Mouse (Mus musculus) hindbrain, embryonic 12.5 days (tissue): ENCODE results near the gene Ssbp4. TPM values are rescaled to one million over a fixed set of nuclear protein-coding genes. Genes with fewer than 3 reads are reported as not detected.

ENCODE experiments used
- ATAC-seq: fragments of 200-750 bp; cut with Nextera tagmentation; 2 replicates; pipeline ENCODE4 v1.8.0; 2017; ENCODE audit warnings: moderate TSS enrichment; ENCODE audit not compliant: low FRiP score
- H3K27ac ChIP-seq: fragments of 300-500 bp; sonication (generic); 2 replicates; pipeline ENCODE4 v1.5.1; 2016; ENCODE audit warnings: mild to moderate bottlenecking
- H3K27me3 ChIP-seq: fragments of 300-500 bp; sonication (generic); 2 replicates; pipeline ENCODE4 v1.6.1; 2016; ENCODE audit warnings: mild to moderate bottlenecking
- H3K36me3 ChIP-seq: fragments of 300-500 bp; sonication (generic); 2 replicates; pipeline ENCODE4 v1.6.1; 2016; ENCODE audit warnings: mild to moderate bottlenecking
- H3K4me1 ChIP-seq: fragments of 300-500 bp; sonication (generic); 2 replicates; pipeline ENCODE4 v1.6.1; 2016
- H3K4me2 ChIP-seq: fragments of 300-500 bp; sonication (generic); replicated peaks from 2 replicates; pipeline ENCODE4 v1.6.1; 2016; ENCODE audit warnings: mild to moderate bottlenecking
- H3K4me3 ChIP-seq: fragments of 300-500 bp; sonication (generic); 2 replicates; pipeline ENCODE4 v1.5.1; 2016; ENCODE audit warnings: mild to moderate bottlenecking
- H3K9ac ChIP-seq: fragments of 300-500 bp; sonication (generic); 2 replicates; pipeline ENCODE4 v1.6.1; 2016; ENCODE audit warnings: mild to moderate bottlenecking, moderate library complexity
- H3K9me3 ChIP-seq: fragments of 300-500 bp; sonication (generic); replicated peaks from 2 replicates; pipeline ENCODE4 v1.6.1; 2016; ENCODE audit warnings: mild to moderate bottlenecking
- WGBS: fragments of 180-500 bp; shearing (Covaris S2); methylation state at CpG from one replicate; pipeline ENCODE4 v1.1.7; 2016; 5-methylcytosine and 5-hydroxymethylcytosine counted together
- polyA plus RNA-seq: library from polyadenylated mRNA; unstranded; fragments of >200 nt; fragmentation: Nextera tagmentation; extraction: Ambion mirVana; gene quantifications from 2 replicates; pipeline ENCODE4 v1.2.1, GENCODE M21; 2016

Gene Ssbp4
- polyA plus RNA-seq, 1 experiment from 2014 or later = 141 TPM

- H3K36me3 ChIP-seq = peaks cover 25% of the 10 kb centered on the region
- H3K27ac ChIP-seq = peak overlapping the region; percentile 75; the same call in 1 of the 2 replicates
- no peak overlapping the region for H3K9ac ChIP-seq
- H3K9me3 ChIP-seq = no peaks in the 10 kb centered on the region
- no peak overlapping the region for H3K4me2 ChIP-seq
- no peaks in the 10 kb centered on the region for H3K27me3 ChIP-seq
- no peak overlapping the region for H3K4me3 ChIP-seq
- peaks cover 48% of the 10 kb centered on the region for H3K4me1 ChIP-seq
- ATAC-seq = no peak
These were observed 38.1 kb upstream of the Ssbp4 start for GRCm38 (mm10) chr8:70646775-70647174.

GRCm38 (mm10) chr8:70646369-70646768, 37.7 kb upstream of the Ssbp4 start:
- Histone ChIP-seq H3K36me3 (peaks cover 22% of the 10 kb centered on the region), H3K4me1 (peaks cover 48% of the 10 kb centered on the region), H3K4me2 (no peak overlapping the region), H3K4me3 (no peak overlapping the region), H3K9me3 (no peaks in the 10 kb centered on the region), H3K27ac (no peak overlapping the region), H3K9ac (no peak overlapping the region), H3K27me3 (no peaks in the 10 kb centered on the region)
- no peak for ATAC-seq
- WGBS = 71% methylated on average over 6 of the region's 6 CpGs

DNA sequence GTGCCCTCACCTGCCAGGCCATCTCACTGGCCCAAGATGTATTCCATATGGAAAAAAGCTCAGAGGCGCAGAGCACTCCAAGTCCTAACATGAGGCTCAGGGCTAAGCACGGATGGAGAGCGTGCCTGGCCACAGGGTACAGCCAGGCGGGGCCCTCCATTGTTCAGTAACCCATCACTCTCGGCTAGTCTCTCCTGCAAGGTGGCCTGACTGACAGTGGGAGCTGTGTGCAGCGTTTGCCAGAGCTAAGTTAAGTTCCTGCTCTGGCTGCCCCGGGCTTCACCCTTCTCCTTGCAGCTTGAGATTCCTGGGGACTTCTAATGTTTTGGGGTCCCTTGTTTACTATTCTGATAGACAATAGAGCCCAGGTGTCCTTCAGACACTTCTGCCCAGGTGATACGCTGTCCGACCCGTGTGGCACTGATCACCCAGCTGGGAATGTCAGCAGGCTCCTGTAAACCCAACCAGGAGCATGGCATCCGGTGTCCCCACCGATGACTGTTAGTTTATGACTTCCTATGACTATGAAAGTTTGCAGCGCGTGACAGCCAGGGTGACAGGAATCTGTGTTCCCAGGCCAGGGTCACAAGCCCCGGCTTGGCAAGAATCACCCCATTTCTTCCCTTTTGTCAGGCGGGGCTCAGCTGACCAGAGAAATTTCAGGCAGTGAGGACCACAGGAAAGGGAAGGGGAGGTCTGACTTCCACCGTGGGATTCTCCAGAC, 37.0 kb upstream of the Ssbp4 start:
- Histone ChIP-seq H3K36me3 (peaks cover 16% of the 10 kb centered on the region), H3K27me3 (no peaks in the 10 kb centered on the region), H3K27ac (no peak overlapping the region), H3K9ac (no peak overlapping the region), H3K4me1 (peaks cover 48% of the 10 kb centered on the region), H3K9me3 (no peaks in the 10 kb centered on the region), H3K4me3 (no peak overlapping the region), H3K4me2 (no peak overlapping the region)
- no peak for ATAC-seq
- WGBS = 59% methylated on average over 17 of the region's 17 CpGs

- H3K4me3 ChIP-seq = no peak overlapping the region
- no peak overlapping the region for H3K27ac ChIP-seq
- peaks cover under 1% of the 10 kb centered on the region; the same call in 1 of the 2 replicates for H3K36me3 ChIP-seq
- ATAC-seq = no peak
- no peaks in the 10 kb centered on the region for H3K9me3 ChIP-seq
- no peak overlapping the region for H3K9ac ChIP-seq
- H3K4me2 ChIP-seq = no peak overlapping the region
- H3K4me1 ChIP-seq = peaks cover 34% of the 10 kb centered on the region
- WGBS = 84% methylated on average over 2 of the region's 2 CpGs
- no peaks in the 10 kb centered on the region for H3K27me3 ChIP-seq
These were observed 35.4 kb upstream of the Ssbp4 start for GRCm38 (mm10) chr8:70644065-70644464.

DNA sequence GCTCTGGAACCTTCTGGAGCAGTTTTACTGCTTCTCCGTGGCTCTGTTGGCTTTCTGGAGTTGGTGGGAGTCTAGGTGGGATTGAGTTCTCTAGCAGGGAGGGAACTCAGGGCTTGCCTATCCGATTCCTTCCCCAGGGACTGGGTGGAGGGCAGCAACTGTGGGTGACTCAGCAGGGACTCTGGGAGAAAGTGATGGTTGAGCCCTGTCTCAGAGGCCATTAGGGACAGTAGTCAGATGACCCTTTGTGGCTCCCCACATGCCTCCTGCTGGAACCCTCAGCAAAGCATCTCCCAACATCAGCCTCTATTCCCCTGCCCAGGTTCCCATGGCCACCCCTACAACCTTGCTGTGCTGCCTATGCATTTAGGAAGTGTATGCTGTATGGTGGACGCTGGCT, 34.3 kb upstream of the Ssbp4 start:
- no peak for ATAC-seq

GRCm38 (mm10) chr8:70638752-70639151, 30.1 kb upstream of the Ssbp4 start:
- Histone ChIP-seq H3K27me3 (no peaks in the 10 kb centered on the region), H3K36me3 (no peaks in the 10 kb centered on the region), H3K4me2 (no peak overlapping the region), H3K4me3 (no peak overlapping the region), H3K4me1 (peaks cover 16% of the 10 kb centered on the region), H3K9me3 (no peaks in the 10 kb centered on the region), H3K27ac (no peak overlapping the region), H3K9ac (no peak overlapping the region)
- WGBS = 73% methylated on average over 9 of the region's 9 CpGs
- ATAC-seq = no peak

More for the DNA sequence above, 34.3 kb upstream of the Ssbp4 start:
- Histone ChIP-seq H3K27ac (no peak overlapping the region), H3K36me3 (no peaks in the 10 kb centered on the region), H3K27me3 (no peaks in the 10 kb centered on the region), H3K9ac (no peak overlapping the region), H3K4me2 (no peak overlapping the region), H3K9me3 (no peaks in the 10 kb centered on the region), H3K4me3 (no peak overlapping the region), H3K4me1 (peaks cover 26% of the 10 kb centered on the region)
- 68% methylated on average over 3 of the region's 3 CpGs for WGBS

DNA sequence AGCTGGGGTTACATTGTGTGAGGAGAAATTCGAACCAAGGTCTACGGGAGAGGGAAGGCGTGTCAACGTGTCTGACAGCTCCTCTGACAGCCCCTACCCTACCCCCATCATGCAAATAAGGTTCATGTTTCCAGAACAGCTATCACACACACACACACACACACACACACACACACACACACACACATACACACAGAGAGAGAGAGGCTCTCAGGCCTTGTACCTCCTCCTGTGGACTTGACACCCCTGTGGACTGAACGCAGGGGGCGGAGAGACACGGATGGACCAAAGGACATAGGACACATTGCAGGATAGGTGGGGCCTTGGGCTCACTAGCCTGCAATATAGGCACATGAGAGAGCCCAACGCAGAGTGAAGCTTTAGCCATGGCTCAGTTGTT, 28.2 kb upstream of the Ssbp4 start:
- WGBS = 57% methylated on average over 8 of the region's 8 CpGs
- Histone ChIP-seq H3K4me2 (no peak overlapping the region), H3K27ac (no peak overlapping the region), H3K36me3 (no peaks in the 10 kb centered on the region), H3K9ac (no peak overlapping the region), H3K4me1 (peaks cover 16% of the 10 kb centered on the region), H3K27me3 (peaks cover 7% of the 10 kb centered on the region), H3K9me3 (no peaks in the 10 kb centered on the region), H3K4me3 (no peak overlapping the region)
- ATAC-seq = no peak; the same call in 1 of the 2 replicates

GRCm38 (mm10) chr8:70635527-70635926, 26.9 kb upstream of the Ssbp4 start:
- ATAC-seq = no peak
- no peaks in the 10 kb centered on the region for H3K9me3 ChIP-seq
- no peak overlapping the region for H3K9ac ChIP-seq
- 76% methylated on average over 6 of the region's 6 CpGs for WGBS
- peaks cover 26% of the 10 kb centered on the region for H3K4me1 ChIP-seq
- H3K27ac ChIP-seq = no peak overlapping the region
- H3K4me3 ChIP-seq = no peak overlapping the region
- H3K36me3 ChIP-seq = no peaks in the 10 kb centered on the region
- H3K27me3 ChIP-seq = peaks cover 20% of the 10 kb centered on the region
- H3K4me2 ChIP-seq = no peak overlapping the region

DNA sequence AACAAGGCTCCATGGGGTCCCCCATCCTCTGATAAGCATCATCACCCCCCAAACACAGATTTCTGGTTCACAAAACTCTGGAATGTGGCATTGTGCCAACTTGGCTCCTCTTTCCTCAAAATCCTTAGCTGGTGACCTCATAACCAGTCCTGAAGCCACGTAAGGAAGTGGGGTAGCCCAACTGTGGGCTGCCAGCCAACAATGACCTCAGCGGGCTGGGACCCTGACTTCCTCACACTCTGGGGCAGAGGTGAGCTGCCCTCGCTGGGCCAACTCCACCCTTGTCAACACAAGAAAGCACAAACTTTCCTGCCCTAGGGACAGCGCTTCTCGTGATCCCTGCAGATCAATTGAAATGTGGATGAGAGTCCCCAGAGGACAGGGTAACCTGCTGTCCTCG, 25.4 kb upstream of the Ssbp4 start:
- 64% methylated on average over 6 of the region's 6 CpGs for WGBS

GRCm38 (mm10) chr8:70632346-70632892, 23.7 kb upstream of the Ssbp4 start, which contains the start of gene Gdf15:
Gene Gdf15 (minus strand): TSS chr8:70632456.
- Histone ChIP-seq H3K9me3 (no peaks in the 10 kb centered on the region), H3K36me3 (no peaks in the 10 kb centered on the region), H3K4me3 (no peak within 1 kb of the TSS), H3K27ac (no peak within 1 kb of the TSS), H3K4me1 (peaks cover 37% of the 10 kb centered on the region), H3K4me2 (0 out of 2 replicates have a peak within 1 kb of the TSS, but pooled peaks have one; percentile 4), H3K9ac (no peak within 1 kb of the TSS), H3K27me3 (peaks cover 21% of the 10 kb centered on the region)
- 80% methylated on average over 6 of the region's 6 CpGs for WGBS
- no peak for ATAC-seq

More for the DNA sequence above, 25.4 kb upstream of the Ssbp4 start:
- Histone ChIP-seq H3K9ac (no peak overlapping the region), H3K4me3 (no peak overlapping the region), H3K36me3 (no peaks in the 10 kb centered on the region), H3K27me3 (peaks cover 21% of the 10 kb centered on the region), H3K4me1 (peaks cover 39% of the 10 kb centered on the region), H3K4me2 (no peak overlapping the region), H3K27ac (no peak overlapping the region), H3K9me3 (no peaks in the 10 kb centered on the region)
- no peak for ATAC-seq

- no peak overlapping the region for H3K4me3 ChIP-seq
- no peak overlapping the region for H3K9ac ChIP-seq
- ATAC-seq = no peak
- H3K9me3 ChIP-seq = no peaks in the 10 kb centered on the region
- 0 out of 2 replicates have a peak overlapping the region, but pooled peaks have one; percentile 4 for H3K4me2 ChIP-seq
- H3K27ac ChIP-seq = no peak overlapping the region
- H3K27me3 ChIP-seq = peaks cover 21% of the 10 kb centered on the region
- H3K4me1 ChIP-seq = peaks cover 27% of the 10 kb centered on the region
- no peaks in the 10 kb centered on the region for H3K36me3 ChIP-seq
- 16% methylated on average over 21 of the region's 24 CpGs for WGBS
These were observed 22.8 kb upstream of the Ssbp4 start for GRCm38 (mm10) chr8:70631436-70631835.

GRCm38 (mm10) chr8:70630532-70631381, 22.1 kb upstream of the Ssbp4 start:
- Histone ChIP-seq H3K9ac (no peak overlapping the region), H3K27ac (0 out of 2 replicates have a peak overlapping the region, but pooled peaks have one; percentile 12), H3K4me1 (peaks cover 27% of the 10 kb centered on the region), H3K4me2 (peak overlapping the region; percentile 63; the same call in 1 of the 2 replicates), H3K27me3 (peaks cover 21% of the 10 kb centered on the region), H3K36me3 (no peaks in the 10 kb centered on the region), H3K9me3 (no peaks in the 10 kb centered on the region), H3K4me3 (no peak overlapping the region)
- peak; percentile 17 for ATAC-seq
- 14% methylated on average over 22 of the region's 22 CpGs for WGBS
